Mouse (Mus musculus) Patski (cell line): ENCODE measurements around the gene Nav2. TPM values are rescaled to one million over a fixed set of nuclear protein-coding genes. Genes with fewer than 3 reads are reported as not detected.

Source experiments
- ATAC-seq: fragments of 100-300 bp; one replicate; pipeline ENCODE4 v1.8.0; 2021
- CTCF ChIA-PET: fragments of 350-600 bp; sonication (Branson Sonifier 250); formaldehyde crosslinking; loops from one replicate; lab custom pipeline; 2022; ENCODE audit warnings: inconsistent platforms; lab: Charles Lee
- POLR2A ChIA-PET: fragments of 350-600 bp; sonication (Branson Sonifier 250); formaldehyde crosslinking; loops from one replicate; lab custom pipeline; 2022; ENCODE audit warnings: antibody characterized with exemption, inconsistent platforms; lab: Charles Lee
- DNase-seq: peaks from one replicate; pipeline ENCODE4 v3.0.0-alpha.2; 2011; ENCODE audit warnings: low read depth, low spot score
- H3K27me3 ChIP-seq: fragments of 371-371 bp; one replicate; pipeline ENCODE4 v1.5.1; 2021
- CTCF ChIP-seq: fragments of 100-300 bp; IDR thresholded peaks from one replicate; pipeline ENCODE4 v1.5.1; 2021
- in situ Hi-C: fragments of 300-500 bp; cut with MboI; formaldehyde crosslinking; loops from 3 replicates; pipeline ENCODE4 v1.11.1; 2018; ENCODE audit warnings: low pct_unique_long_range_greater_than_20kb, mixed read lengths
- polyA plus RNA-seq: library from polyadenylated mRNA; unstranded; gene quantifications from one replicate; pipeline ENCODE4 v1.2.3, GENCODE M21; 2021

Gene Nav2
- polyA plus RNA-seq, 1 experiment from 2014 or later = 13.3 TPM

DNA sequence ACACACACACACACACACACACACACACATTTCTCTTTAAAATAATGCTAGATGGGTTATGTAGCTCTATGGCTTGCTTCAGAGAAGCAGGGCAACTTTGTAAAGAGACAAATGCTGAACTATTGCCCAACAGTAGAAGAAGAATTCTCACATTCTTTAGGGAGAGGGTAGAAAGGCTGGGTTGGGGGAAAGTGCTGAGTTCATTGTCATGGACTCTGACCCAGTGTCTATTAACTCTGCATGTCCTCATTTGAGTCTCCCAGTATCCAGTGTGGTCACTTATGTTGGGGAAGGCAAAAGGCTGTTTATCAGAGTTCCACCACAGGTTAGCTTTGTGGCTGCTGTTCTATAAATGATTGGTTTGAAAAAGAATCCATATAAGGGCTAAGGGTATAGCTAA is 584.1 kb downstream of the Nav2 start:
- TF ChIP-seq CTCF = no peak
- no peaks in the 10 kb centered on the region for H3K27me3 ChIP-seq
- POLR2A ChIA-PET = interaction anchor here (1.0 to 1.1 kb wide), 2 partner anchors 17 to 55 kb away, joined by 3 read pairs; no protein-coding TSS in a partner anchor
- CTCF ChIA-PET = interaction anchor here (1.0 to 3.8 kb wide), 10 partner anchors 11 to 123 kb away, joined by 3 to 20 read pairs (median 4); no protein-coding TSS in a partner anchor
- no peak for DNase-seq
- ATAC-seq = no peak
- in situ Hi-C loops = loop anchor here (5.0 kb wide), 1 partner anchor 110 kb away; no protein-coding TSS in a partner anchor

DNA sequence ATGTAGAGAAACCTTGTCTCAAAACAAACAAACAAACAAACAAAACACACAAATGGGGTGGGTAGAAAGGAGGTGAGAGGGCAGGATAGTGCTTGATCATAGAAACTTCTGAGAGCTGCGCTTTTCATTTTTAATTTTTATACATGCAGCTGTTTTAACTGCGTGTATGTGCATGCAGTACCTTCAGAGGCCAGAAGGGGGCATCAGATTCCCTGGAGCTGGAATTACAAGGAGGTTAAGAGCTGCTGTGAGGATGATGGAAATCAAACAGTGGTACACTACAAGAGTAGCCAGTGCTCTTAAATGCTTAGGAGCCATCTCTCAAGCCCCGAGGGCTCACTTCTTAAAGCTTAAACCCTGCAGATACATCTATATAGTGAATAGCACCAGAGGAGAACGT is 584.7 kb downstream of the Nav2 start:
- no peak for DNase-seq
- in situ Hi-C loops = loop anchor here (5.0 kb wide), 1 partner anchor 109 kb away; no protein-coding TSS in a partner anchor
- TF ChIP-seq CTCF = peak; percentile 79
- no peak for ATAC-seq
- CTCF ChIA-PET = interaction anchor here (1.0 to 3.8 kb wide), 18 partner anchors 8 to 123 kb away, joined by 3 to 20 read pairs (median 4); no protein-coding TSS in a partner anchor
- H3K27me3 ChIP-seq = no peaks in the 10 kb centered on the region
- POLR2A ChIA-PET = interaction anchor here (1.0 to 1.1 kb wide), 3 partner anchors 17 to 65 kb away, joined by 3 read pairs; no protein-coding TSS in a partner anchor

- no peak for ATAC-seq
- ChIA-PET POLR2A (interaction anchor here (0.6 to 1.4 kb wide), 2 partner anchors 10 to 182 kb away, joined by 3 to 5 read pairs; no protein-coding TSS in a partner anchor), CTCF (interaction anchor here (1.1 to 3.8 kb wide), 9 partner anchors 10 to 106 kb away, joined by 3 to 20 read pairs (median 7); no protein-coding TSS in a partner anchor)
- in situ Hi-C loops = loop anchor here (5.0 kb wide), 1 partner anchor 108 kb away; no protein-coding TSS in a partner anchor
- no peaks in the 10 kb centered on the region for H3K27me3 ChIP-seq
- DNase-seq = no peak
- TF ChIP-seq CTCF = no peak
Measured at GRCm38 (mm10) chr7:49494654-49495053, 586.1 kb downstream of the Nav2 start.

DNA sequence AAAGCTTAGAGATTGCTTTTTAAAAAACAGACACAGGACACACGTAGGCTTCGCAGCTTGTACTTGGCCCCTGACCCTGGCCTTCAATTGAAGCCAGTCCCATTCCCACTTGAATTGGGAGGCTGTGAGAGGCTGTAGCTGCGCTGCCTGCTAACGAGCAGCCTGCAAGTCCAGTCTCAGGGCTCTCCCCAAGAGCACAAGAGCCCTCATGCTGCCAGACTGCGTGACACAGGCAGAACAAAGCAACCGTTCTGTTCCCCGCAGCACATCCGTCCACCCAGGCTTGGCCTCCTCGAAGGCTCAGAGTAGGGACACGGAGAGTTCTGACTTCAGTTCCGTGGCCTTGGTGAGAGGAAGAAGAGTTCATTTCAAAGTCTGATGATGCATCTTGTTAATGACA is 587.6 kb downstream of the Nav2 start:
- ATAC-seq (no peak), DNase-seq (no peak)
- CTCF ChIA-PET = interaction anchor here (1.3 to 3.4 kb wide), 2 partner anchors 20 to 104 kb away, joined by 4 to 15 read pairs; no protein-coding TSS in a partner anchor
- POLR2A ChIA-PET = no interaction called here
- H3K27me3 ChIP-seq = no peaks in the 10 kb centered on the region
- in situ Hi-C loops = no loop called here
- TF ChIP-seq CTCF = no peak

GRCm38 (mm10) chr7:49496766-49497425 is 588.4 kb downstream of the Nav2 start:
- CTCF ChIA-PET = interaction anchor here (1.3 kb wide), 1 partner anchor 20 kb away, joined by 4 read pairs; no protein-coding TSS in a partner anchor
- DNase-seq (no peak), ATAC-seq (peak; percentile 51)
- no peak for TF ChIP-seq CTCF
- in situ Hi-C loops = no loop called here
- no peaks in the 10 kb centered on the region for H3K27me3 ChIP-seq
- POLR2A ChIA-PET = no interaction called here

DNA sequence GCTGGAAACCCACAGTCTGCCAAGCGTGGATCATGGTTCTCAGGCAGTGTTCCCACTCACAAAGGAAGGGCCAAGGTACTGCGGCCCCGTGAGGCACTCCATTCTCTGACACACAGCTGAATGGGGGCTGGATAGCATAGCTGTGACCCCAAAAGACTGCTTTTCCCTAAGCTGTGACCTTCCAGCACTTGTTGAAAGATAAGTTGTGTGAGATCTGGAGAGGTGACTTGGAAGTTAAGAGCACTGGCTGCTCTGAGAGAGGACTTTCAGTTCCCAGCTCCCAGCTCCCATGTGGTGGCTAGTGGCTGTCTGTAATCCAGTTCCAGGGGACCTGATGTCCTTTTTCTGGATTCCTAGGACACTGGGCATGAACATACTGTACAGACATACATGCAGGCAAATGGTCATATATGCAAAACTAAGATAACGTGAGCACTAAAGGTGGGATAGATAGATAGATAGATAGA is 588.9 kb downstream of the Nav2 start:
- DNase-seq (no peak), ATAC-seq (no peak)
- TF ChIP-seq CTCF = no peak
- CTCF ChIA-PET = interaction anchor here (1.3 kb wide), 1 partner anchor 21 kb away, joined by 4 read pairs; no protein-coding TSS in a partner anchor
- no peaks in the 10 kb centered on the region for H3K27me3 ChIP-seq
- in situ Hi-C loops = no loop called here
- POLR2A ChIA-PET = no interaction called here

GRCm38 (mm10) chr7:49499598-49499997 is 591.1 kb downstream of the Nav2 start:
- in situ Hi-C loops = no loop called here
- DNase-seq (no peak), ATAC-seq (no peak)
- CTCF ChIA-PET = interaction anchor here (1.2 kb wide), 1 partner anchor 33 kb away, joined by 3 read pairs; no protein-coding TSS in a partner anchor
- TF ChIP-seq CTCF = no peak
- POLR2A ChIA-PET = interaction anchor here (0.6 to 1.2 kb wide), 3 partner anchors 9 to 175 kb away, joined by 3 to 5 read pairs (median 4); no protein-coding TSS in a partner anchor
- H3K27me3 ChIP-seq = no peaks in the 10 kb centered on the region

DNA sequence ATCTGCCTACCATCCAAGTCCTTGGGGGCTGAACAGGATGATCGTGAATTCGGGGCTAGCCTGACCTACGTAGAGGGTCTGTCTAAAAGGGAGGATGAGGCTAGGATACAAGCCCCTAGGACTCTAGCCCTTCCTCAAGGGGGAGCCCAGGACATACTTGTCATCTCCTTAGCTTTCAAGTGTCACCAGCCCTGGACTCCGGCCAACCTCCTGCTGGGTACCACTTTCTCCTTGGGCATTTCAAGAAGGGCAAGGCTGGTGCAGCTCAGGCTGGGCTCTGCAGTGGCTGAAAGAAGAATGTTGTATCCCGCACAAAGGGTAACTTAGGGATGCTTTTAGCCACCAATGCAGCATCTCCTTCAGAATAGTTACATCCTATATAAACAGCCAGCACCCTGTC is 592.4 kb downstream of the Nav2 start:
- TF ChIP-seq CTCF = no peak
- ATAC-seq (no peak), DNase-seq (no peak)
- CTCF ChIA-PET = interaction anchor here (1.1 kb wide), 2 partner anchors 10 to 24 kb away, joined by 4 to 5 read pairs; no protein-coding TSS in a partner anchor
- no peaks in the 10 kb centered on the region for H3K27me3 ChIP-seq
- in situ Hi-C loops = no loop called here
- POLR2A ChIA-PET = no interaction called here

DNA sequence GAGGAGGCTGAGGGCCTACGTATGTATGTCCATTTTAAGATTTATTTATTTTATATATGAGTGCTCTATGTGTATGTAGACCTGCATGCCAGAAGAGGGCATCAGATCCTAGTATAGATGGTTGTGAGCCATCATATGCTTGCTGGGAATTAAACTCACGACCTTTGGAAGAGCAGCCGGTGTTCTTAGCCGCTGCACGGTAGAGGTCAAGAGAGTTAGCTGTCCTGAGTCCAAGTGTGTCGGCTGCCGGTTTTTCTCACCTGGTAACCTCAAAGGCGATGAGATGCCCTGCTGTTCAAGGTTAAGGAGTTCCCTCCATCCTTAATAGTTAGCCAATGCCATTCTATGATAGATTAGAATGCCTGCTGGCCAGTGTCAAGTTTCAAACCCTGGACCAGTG is 594.9 kb downstream of the Nav2 start:
- TF ChIP-seq CTCF = no peak
- no peaks in the 10 kb centered on the region for H3K27me3 ChIP-seq
- no peak for ATAC-seq
- ChIA-PET POLR2A (no interaction called here), CTCF (interaction anchor here (1.3 to 2.3 kb wide), 2 partner anchors 10 to 11 kb away, joined by 3 to 7 read pairs; no protein-coding TSS in a partner anchor)
- in situ Hi-C loops = no loop called here
- no peak for DNase-seq

DNA sequence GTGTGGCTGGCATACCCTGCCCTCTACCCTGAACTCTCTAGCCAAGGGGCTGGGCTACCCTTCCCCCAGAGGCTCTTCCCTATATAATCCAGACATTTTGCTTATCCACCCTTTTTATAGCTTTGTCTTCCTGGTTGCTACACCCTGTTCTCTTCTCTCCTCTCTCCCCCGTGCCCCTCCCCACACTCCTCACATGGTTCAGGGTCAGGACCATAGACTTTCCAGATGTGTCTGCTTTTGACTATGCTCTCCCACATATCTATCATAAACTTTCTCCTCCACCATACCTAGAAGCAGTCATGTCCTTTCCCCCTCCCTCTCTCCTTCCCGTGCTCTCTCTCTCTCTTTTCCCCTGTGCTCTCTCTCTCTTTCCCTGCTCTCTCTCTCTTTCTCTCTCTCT is 595.4 kb downstream of the Nav2 start:
- ATAC-seq (no peak), DNase-seq (no peak)
- H3K27me3 ChIP-seq = no peaks in the 10 kb centered on the region
- CTCF ChIA-PET = interaction anchor here (1.3 to 2.3 kb wide), 2 partner anchors 10 to 12 kb away, joined by 3 to 7 read pairs; no protein-coding TSS in a partner anchor
- no peak for TF ChIP-seq CTCF
- POLR2A ChIA-PET = interaction anchor here (1.3 kb wide), 1 partner anchor 9 kb away, joined by 5 read pairs; no protein-coding TSS in a partner anchor
- in situ Hi-C loops = no loop called here
